Mouse (Mus musculus) kidney, postnatal 0 days (tissue): ENCODE measurements at regions not wholly inside any gene's neighbourhood (a gene's known extent, or its start where the extent isn't known, plus 50 kb on each side); places are given as distances from the start of the nearest gene placed in this dataset.

Experiments used
- ATAC-seq: fragments of 200-750 bp; cut with Nextera tagmentation; replicated peaks from 2 replicates; pipeline ENCODE4 v1.8.0; 2017; ENCODE audit warnings: low read depth, moderate number of reproducible peaks, moderate TSS enrichment, moderate library complexity; ENCODE audit not compliant: low FRiP score
- DNase-seq: peaks from one replicate; pipeline ENCODE4 v3.0.0-alpha.2; 2016; ENCODE audit warnings: low spot score
- H3K27ac ChIP-seq: fragments of 300-500 bp; sonication (generic); 2 replicates; pipeline ENCODE4 v1.5.1; 2014; ENCODE audit warnings: mild to moderate bottlenecking
- H3K27me3 ChIP-seq: fragments of 300-500 bp; sonication (generic); 2 replicates; pipeline ENCODE4 v1.6.1; 2014; ENCODE audit warnings: low read length, mixed read lengths; ENCODE audit not compliant: insufficient read depth
- H3K36me3 ChIP-seq: fragments of 300-500 bp; sonication (generic); 2 replicates; pipeline ENCODE4 v1.6.1; 2014; ENCODE audit warnings: low read length, mixed read lengths; ENCODE audit not compliant: insufficient read depth
- H3K4me1 ChIP-seq: fragments of 300-500 bp; sonication (generic); replicated peaks from 2 replicates; pipeline ENCODE4 v1.6.1; 2014; ENCODE audit warnings: antibody characterized with exemption, low read length, mixed read lengths; ENCODE audit not compliant: insufficient read depth
- H3K4me2 ChIP-seq: fragments of 300-500 bp; sonication (generic); 2 replicates; pipeline ENCODE4 v1.6.1; 2014; ENCODE audit warnings: mild to moderate bottlenecking, low read length, moderate library complexity, mixed read lengths
- H3K4me3 ChIP-seq: fragments of 300-500 bp; sonication (generic); replicated peaks from 2 replicates; pipeline ENCODE4 v1.5.1; 2014; ENCODE audit warnings: low read depth, low read length
- H3K9ac ChIP-seq: fragments of 300-500 bp; sonication (generic); 2 replicates; pipeline ENCODE4 v1.6.1; 2014; ENCODE audit warnings: low read depth, low read length
- H3K9me3 ChIP-seq: fragments of 300-500 bp; sonication (generic); replicated peaks from 2 replicates; pipeline ENCODE4 v1.6.1; 2016; ENCODE audit warnings: low read length, inconsistent platforms, mixed read lengths
- CTCF ChIP-seq: IDR thresholded peaks from 2 replicates; pipeline ENCODE4 v1.5.1; 2016; ENCODE audit warnings: antibody characterized with exemption, low read depth, mild to moderate bottlenecking, moderate library complexity
- WGBS: fragments of 180-500 bp; shearing (Covaris S2); extraction: QIAGEN DNeasy Blood & Tissue Kit; methylation state at CpG from one replicate; pipeline ENCODE4 v1.1.7; 2014; 5-methylcytosine and 5-hydroxymethylcytosine counted together

GRCm38 (mm10) chr10:123843604-123844003 is 579.8 kb downstream of the Fam19a2 start:
- no peaks in the 10 kb centered on the region for H3K27me3 ChIP-seq
- WGBS = 86% methylated on average over 4 of the region's 4 CpGs
- H3K4me2 ChIP-seq = no peak overlapping the region
- no peaks in the 10 kb centered on the region for H3K9me3 ChIP-seq
- no peak for TF ChIP-seq CTCF
- H3K9ac ChIP-seq = no peak overlapping the region
- no peak for ATAC-seq
- H3K4me3 ChIP-seq = no peak overlapping the region
- no peak for DNase-seq
- no peaks in the 10 kb centered on the region for H3K36me3 ChIP-seq
- no peak overlapping the region for H3K27ac ChIP-seq
- H3K4me1 ChIP-seq = no peaks in the 10 kb centered on the region

- no peaks in the 10 kb centered on the region for H3K36me3 ChIP-seq
- no peaks in the 10 kb centered on the region for H3K4me1 ChIP-seq
- no peak overlapping the region for H3K27ac ChIP-seq
- no peak for TF ChIP-seq CTCF
- no peak overlapping the region for H3K4me3 ChIP-seq
- WGBS = 87% methylated on average over 8 of the region's 8 CpGs
- no peak for ATAC-seq
- no peak overlapping the region for H3K4me2 ChIP-seq
- no peak overlapping the region for H3K9ac ChIP-seq
- H3K27me3 ChIP-seq = no peaks in the 10 kb centered on the region
- no peak for DNase-seq
- H3K9me3 ChIP-seq = no peaks in the 10 kb centered on the region
These were observed 582.8 kb downstream of the Fam19a2 start for GRCm38 (mm10) chr10:123846631-123847030.

DNA sequence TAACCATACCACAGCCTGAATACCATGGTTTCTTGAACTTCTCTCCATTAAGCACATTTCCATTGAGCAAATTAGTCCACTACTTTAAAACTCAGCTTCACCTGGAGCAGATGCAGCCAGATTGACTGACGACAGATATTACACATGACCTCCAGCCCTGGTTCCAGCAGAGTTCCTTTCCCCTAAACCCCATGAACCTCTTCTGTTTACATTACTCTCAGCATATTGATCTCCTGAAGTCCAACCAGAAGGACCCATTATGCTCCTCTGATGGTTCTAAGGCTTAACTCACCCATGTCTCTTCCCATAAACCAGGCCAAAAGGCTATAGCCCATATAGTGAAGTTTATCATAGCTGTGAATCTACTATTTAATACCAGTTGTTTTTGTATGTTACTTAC is 584.8 kb downstream of the Fam19a2 start:
- no peak overlapping the region for H3K27ac ChIP-seq
- no peaks in the 10 kb centered on the region for H3K36me3 ChIP-seq
- DNase-seq (no peak), ATAC-seq (no peak)
- WGBS = 78% methylated on average over 1 of the region's 1 CpGs
- H3K27me3 ChIP-seq = no peaks in the 10 kb centered on the region
- H3K4me3 ChIP-seq = no peak overlapping the region
- H3K4me2 ChIP-seq = no peak overlapping the region
- no peaks in the 10 kb centered on the region for H3K9me3 ChIP-seq
- no peak for TF ChIP-seq CTCF
- H3K9ac ChIP-seq = no peak overlapping the region
- no peaks in the 10 kb centered on the region for H3K4me1 ChIP-seq

DNA sequence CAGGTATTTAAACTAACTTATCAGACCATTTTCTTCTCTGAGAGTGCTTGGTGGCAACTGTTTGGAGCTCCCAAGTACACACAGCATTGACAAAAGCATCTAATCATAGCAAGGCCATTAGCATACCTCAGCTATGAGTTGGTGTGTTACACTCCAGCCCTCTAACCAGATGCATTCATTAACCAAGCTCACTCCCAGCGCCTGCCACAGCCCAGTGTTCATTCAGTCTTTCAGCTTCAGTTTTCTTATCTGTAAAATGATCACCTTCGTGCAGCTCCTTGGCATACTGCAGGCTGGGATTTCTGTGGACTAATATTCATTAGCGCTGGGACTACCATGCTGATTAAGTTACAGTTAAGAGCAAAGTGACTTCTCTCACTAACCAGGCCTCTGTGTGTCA is 611.7 kb downstream of the Fam19a2 start:
- no peaks in the 10 kb centered on the region for H3K9me3 ChIP-seq
- H3K9ac ChIP-seq = no peak overlapping the region
- no peak overlapping the region for H3K4me2 ChIP-seq
- no peaks in the 10 kb centered on the region for H3K36me3 ChIP-seq
- WGBS = 34% methylated on average over 3 of the region's 3 CpGs
- no peak overlapping the region for H3K4me3 ChIP-seq
- DNase-seq (peak; percentile 40), ATAC-seq (peak; percentile 83)
- no peak for TF ChIP-seq CTCF
- H3K27ac ChIP-seq = no peak overlapping the region
- no peaks in the 10 kb centered on the region for H3K27me3 ChIP-seq
- no peaks in the 10 kb centered on the region for H3K4me1 ChIP-seq

- peak; percentile 3 for DNase-seq
These were observed 612.1 kb downstream of the Fam19a2 start for GRCm38 (mm10) chr10:123875882-123876281.

GRCm38 (mm10) chr10:123888681-123889172 is 624.9 kb downstream of the Fam19a2 start:
- H3K4me2 ChIP-seq = no peak overlapping the region
- no peaks in the 10 kb centered on the region for H3K36me3 ChIP-seq
- H3K27me3 ChIP-seq = no peaks in the 10 kb centered on the region
- WGBS = 88% methylated on average over 3 of the region's 3 CpGs
- H3K27ac ChIP-seq = no peak overlapping the region
- DNase-seq = no peak
- ATAC-seq = no peak
- H3K4me3 ChIP-seq = no peak overlapping the region
- no peaks in the 10 kb centered on the region for H3K4me1 ChIP-seq
- H3K9ac ChIP-seq = no peak overlapping the region
- no peak for TF ChIP-seq CTCF
- H3K9me3 ChIP-seq = no peaks in the 10 kb centered on the region

More at GRCm38 (mm10) chr10:123875882-123876281, 612.1 kb downstream of the Fam19a2 start:
- no peak; the same call in 1 of the 2 replicates for ATAC-seq
- Histone ChIP-seq H3K4me1 (no peaks in the 10 kb centered on the region), H3K27me3 (no peaks in the 10 kb centered on the region), H3K9ac (no peak overlapping the region), H3K27ac (no peak overlapping the region), H3K36me3 (no peaks in the 10 kb centered on the region), H3K4me2 (no peak overlapping the region), H3K9me3 (no peaks in the 10 kb centered on the region), H3K4me3 (no peak overlapping the region)
- WGBS = 19% methylated on average over 5 of the region's 5 CpGs
- no peak for TF ChIP-seq CTCF

DNA sequence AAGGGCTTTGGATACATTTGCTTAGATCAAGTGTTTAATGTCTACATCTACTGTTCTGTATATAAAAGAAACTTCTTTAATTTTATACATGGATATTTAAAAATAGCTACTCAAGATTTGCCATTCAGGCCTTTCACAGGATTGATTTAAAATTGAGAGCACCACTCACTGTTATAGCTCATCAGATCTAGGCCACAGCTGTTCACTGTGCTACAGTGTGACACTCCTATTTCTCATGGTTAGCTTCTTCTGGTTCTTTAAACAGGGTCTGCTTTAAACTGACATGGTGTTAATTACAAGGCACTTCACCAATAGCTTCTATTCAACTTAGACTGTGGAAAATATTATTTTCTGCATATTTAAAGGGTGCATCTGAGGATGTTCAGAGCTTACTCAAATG is 655.3 kb downstream of the Fam19a2 start:
- DNase-seq (no peak), ATAC-seq (no peak)
- Histone ChIP-seq H3K27ac (no peak overlapping the region), H3K4me1 (no peaks in the 10 kb centered on the region), H3K27me3 (no peaks in the 10 kb centered on the region), H3K9ac (no peak overlapping the region), H3K4me3 (no peak overlapping the region), H3K36me3 (no peaks in the 10 kb centered on the region), H3K9me3 (no peaks in the 10 kb centered on the region), H3K4me2 (no peak overlapping the region)
- TF ChIP-seq CTCF = no peak
